Mouse (Mus musculus): ENCODE data around the gene Cryzl2.

Cryzl2 gene

DNA sequence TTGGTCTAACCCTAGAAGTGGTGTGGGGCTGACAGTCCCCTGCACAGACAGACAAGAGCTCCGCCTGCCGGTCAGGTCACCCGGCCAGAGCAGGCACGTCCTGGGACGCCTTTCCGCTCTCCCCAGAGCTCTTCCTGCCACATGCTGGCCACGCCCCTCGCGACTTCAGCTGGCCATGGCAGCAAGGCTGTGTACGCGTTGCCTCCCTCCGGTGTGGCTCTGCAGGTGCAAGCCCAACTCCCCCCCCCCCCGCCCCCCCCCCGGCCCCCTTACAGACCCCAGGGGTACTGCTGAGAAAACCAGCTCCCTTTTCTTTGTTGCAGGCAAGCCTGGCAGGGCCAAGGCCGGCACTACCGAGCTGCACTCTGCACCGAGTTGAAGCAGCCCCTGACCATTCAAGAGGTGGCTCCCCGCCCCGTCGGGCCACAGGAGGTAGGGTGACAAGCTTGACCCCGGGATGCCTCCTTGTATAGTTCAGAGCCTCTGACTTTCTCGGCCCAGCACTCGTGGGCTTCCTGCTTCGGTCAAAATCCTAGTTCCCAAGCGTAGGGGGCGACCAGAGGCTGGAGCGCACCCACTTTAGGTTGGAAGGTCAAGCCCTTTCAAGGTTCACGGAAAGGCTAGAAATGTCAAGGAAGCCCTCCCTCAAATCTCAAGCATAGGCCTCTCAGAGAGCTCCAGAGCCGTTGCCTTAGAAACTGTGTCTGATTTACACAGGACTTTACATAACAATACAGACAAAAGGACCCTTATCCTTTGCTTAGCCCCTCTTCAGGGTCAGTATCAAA, at the start of gene Cryzl2:
Cryzl2 (plus strand) TSS at position 157 of the 788 bp plus-strand sequence.
- DNase-seq (ENCODE audit: low read depth, low spot score) = peak; percentile 45

DNA sequence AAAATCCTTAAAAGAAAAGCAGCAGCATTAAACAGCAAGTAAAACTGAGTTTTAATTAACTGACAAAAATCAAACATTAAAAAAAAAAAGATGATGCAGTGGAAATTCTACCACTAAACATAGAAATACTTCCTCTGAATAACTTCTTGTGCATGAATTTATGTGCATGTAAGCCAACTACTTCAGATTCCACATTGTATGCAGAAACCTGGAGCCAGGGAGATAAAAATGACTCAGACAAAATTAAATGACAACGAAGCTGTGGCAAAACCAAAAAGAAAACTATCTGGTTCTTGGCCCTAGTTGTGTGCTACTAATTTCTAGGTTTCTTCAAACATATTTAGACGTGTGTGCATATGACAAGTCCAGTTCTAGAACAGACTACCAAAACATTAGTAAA, 48.7 kb upstream of the Cryzl2 start:
- DNase-seq (ENCODE audit: low read depth, low spot score) = no peak

DNA sequence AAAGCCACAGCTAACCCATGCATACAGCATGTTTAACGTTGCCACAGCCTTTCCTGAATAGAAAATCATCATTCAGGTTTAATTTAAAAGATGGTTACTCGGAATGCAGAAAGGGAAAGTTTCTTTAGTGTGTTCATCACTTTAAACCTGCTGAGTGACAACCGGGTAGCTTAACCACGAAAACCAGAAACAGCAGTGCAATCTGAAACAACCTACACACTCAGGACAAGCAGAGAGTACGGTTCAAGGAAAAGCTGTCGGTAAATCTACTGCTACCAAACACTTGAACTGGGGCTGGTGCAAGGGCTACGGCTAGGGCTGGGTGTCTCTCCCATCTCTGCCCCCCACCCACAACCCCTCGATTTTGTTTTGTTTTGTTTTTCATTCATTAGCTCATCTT, 47.4 kb upstream of the Cryzl2 start:
- DNase-seq (ENCODE audit: low read depth, low spot score) = peak; percentile 15

GRCm38 (mm10) chr1:157411341-157411710, 47.1 kb upstream of the Cryzl2 start:
- peak; percentile 9 for DNase-seq (ENCODE audit: low read depth, low spot score)

- DNase-seq (ENCODE audit: low read depth, low spot score) = peak; percentile 39
These were observed 46.5 kb upstream of the Cryzl2 start for GRCm38 (mm10) chr1:157411711-157412380.

GRCm38 (mm10) chr1:157412454-157413369, 45.7 kb upstream of the Cryzl2 start, which contains the start of gene Rasal2:
TSS of gene Rasal2 (minus strand) at chr1:157412595.
- DNase-seq (ENCODE audit: low read depth, low spot score) = peak; percentile 93

DNA sequence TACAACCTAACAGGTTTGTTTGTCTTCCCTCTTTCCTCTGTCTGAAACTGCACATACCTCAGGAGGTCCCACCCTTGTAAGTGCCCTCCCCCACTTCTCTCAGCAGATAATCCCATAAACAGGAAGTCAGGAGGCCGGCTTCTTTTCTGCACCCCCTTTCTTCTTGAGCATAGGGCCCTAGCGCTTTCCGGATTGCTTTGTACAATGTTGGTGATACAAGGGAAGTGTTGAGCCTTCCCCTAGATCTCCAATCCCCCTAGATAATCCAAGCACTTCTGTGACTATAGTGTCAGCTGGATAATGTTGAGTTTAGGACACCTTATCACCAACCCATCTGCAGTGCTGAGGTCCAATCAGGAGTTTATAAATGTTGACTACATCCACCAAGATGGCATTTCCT, 42.6 kb upstream of the Cryzl2 start:
- no peak for DNase-seq (ENCODE audit: low read depth, low spot score)

DNA sequence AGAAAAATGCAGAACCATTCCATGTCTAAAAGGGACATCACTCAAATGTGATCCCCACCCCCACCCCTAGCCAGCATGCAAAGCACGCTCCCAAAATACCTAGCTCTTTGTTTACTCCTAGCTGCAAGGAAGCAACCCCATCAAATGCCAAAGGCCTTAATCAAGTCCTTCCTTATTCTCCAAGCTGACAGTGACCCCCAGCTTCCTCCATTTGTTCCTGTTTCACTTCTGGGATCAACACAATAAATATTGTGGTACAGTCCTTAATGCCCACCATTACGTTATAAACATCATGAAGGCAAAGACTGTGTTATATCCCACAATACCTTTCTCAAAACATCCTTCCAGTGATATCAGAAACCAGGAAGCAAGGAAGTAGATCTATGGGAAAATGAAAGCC, 41.7 kb upstream of the Cryzl2 start:
- DNase-seq (ENCODE audit: low read depth, low spot score) = no peak

DNA sequence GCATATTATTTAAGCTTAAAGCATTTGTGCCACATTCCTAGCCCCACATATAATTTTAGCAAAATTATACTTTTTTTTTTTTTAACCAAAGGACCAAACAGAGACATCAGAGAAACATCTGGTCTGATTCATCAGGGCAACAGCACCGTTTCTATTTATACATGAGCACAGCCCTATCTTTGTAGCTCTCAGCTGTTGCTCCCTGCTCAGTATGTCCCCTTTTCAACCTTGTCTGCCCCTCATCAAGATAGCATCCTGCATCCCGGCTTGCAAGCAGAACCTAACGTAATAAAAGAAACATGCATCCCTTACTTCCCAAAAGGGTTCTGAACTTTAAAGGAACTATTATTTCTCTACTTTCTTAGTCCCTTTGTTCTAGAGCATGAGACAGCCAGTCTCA, 41.0 kb upstream of the Cryzl2 start:
- DNase-seq (ENCODE audit: low read depth, low spot score) = no peak

GRCm38 (mm10) chr1:157417861-157418260, 40.5 kb upstream of the Cryzl2 start:
- no peak for DNase-seq (ENCODE audit: low read depth, low spot score)

DNA sequence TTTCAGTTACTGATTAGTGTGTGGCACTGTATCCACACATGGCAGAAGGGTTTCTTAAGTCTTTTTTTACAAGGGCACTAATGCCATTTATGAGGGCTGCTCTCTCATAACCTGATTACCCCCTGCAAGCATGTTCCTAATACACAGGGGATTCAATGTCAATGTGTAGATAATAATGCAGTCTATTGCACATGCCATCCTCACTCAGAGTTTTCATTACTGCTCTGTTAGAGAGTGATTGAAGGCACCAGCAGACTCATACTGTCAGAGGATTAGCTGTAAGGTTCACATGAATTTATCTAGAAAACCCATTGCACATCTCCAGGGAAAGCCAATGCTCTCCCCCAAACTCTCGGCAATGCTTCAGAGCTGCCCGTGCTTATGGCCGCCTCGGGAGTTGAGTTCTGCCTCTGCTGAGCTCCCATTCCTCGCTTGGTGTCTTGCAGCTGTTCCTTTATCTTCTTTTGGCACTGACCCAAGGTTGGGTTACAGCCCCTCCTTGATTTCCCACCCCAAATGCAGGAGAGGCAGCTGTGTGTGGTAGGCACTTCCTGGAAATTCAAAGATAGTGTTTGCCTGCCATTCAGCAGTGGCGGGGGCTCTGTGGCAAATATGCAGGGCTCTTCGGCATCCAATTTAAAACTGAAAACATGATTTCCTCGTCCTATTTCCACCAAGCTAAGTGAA, 32.5 kb upstream of the Cryzl2 start:
- DNase-seq (ENCODE audit: low read depth, low spot score) = no peak

DNA sequence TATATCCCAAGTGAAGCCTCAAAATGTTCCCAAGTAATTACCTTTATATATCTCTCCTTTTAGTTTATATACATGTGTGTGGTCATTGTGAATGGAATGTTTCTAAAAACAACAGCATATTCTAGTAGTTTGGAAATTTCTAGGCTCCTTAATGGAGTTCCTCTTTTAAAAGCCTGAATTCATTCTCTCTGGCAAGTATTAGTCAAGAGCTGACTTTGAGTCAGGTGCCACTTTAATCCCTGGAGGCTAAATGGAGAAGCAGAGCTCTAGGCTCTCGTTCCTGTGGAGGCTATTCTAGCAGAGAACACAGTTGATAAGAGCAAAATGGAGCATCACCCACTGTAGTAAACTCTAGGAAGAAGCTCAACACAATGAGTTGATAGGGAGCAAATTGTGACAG, 31.4 kb upstream of the Cryzl2 start:
- DNase-seq (ENCODE audit: low read depth, low spot score) = no peak

DNA sequence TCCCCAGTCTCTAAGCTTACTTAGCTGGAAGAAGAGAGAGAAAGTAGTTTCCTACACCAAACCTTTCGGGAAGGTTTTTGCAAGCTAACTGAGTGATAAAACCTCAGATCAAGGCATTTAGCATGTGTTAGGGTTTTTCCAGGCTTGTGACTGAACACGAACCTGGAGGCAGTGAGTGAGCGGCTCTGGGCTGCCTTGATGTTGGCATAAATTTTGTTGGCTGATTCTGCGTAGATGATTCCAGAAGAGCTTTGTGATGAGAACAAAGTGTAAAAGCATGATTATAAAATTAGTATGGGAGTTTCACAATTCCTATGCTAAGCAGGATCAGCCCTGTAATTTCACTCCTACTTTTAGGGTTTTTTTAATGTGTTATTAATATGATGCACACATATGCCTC, 30.8 kb upstream of the Cryzl2 start:
- no peak for DNase-seq (ENCODE audit: low read depth, low spot score)

DNA sequence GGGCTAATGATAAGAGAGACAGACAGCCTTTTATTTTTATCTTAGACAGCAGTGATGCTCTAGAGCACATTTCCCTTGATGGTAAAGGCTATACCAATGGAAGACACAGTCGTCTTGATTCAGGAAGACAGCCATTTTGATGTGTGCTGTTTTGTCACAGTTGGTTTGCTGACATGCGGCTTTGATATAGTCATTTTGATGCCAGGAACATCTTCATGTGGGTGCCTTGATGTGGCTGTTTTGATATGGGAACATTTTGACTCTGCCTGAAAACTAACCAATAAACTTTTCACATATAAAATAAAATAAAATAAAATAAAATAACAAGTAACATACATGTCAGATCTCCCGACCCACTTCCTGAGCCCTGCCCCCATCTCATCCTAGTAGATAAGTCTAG, 30.0 kb upstream of the Cryzl2 start:
- DNase-seq (ENCODE audit: low read depth, low spot score) = peak; percentile 38

DNA sequence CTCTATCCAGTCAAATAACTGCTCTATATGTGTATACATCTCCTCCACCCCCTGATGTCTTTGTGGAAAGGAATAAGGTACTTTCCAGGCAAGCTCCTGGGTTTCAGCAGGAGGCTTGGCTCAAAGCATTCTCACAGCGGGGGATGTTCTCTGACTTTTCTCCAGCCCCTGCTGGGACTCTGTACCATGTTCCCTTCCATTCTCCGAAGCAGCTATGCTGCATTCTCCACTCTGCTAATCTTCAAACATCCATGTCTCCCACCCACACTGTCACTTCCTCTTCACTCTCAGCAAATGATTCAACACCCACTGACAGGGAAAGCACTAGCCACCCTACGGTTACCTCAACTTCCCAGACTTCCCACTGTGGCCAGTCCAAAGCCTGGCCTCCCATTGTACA, 25.1 kb upstream of the Cryzl2 start:
- DNase-seq (ENCODE audit: low read depth, low spot score) = no peak

DNA sequence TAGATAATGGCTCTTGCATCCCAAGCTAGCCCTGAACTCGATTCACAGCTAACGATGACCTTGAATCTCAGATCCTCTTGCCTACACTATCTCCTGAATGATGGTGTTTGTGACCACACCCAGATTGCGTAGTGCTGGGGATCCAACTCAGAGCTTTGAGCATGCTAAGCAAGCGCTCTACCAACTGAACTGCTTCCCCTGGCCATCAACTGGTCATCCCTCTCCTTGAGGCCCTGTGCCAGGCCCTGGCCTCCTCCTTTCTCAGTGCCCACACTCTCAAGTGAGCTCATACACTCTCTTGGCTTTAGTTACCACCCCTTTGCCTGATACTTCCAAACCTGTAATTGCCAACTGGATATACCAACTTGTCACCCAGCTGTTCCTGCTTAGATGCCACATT, 24.0 kb upstream of the Cryzl2 start:
- DNase-seq (ENCODE audit: low read depth, low spot score) = no peak

DNA sequence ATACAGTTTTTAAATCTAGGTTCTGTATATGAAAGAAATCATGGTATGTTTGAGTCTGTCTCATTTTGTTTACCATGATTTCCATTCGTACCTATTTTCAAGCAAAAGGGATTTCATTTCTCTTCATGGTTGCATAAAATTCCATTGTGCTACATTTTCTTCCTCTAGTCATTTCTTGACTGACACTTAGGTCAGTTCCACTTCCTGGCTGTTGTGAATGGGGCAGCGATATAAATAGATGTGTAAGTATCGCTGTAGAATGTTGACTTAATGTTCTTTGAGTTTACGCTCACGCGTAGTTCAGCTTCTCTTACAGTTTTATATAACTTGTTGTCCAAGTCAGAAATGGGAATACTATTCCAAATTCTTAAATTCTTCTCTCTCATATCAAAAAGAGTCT, 22.5 kb upstream of the Cryzl2 start:
- no peak for DNase-seq (ENCODE audit: low read depth, low spot score)

DNA sequence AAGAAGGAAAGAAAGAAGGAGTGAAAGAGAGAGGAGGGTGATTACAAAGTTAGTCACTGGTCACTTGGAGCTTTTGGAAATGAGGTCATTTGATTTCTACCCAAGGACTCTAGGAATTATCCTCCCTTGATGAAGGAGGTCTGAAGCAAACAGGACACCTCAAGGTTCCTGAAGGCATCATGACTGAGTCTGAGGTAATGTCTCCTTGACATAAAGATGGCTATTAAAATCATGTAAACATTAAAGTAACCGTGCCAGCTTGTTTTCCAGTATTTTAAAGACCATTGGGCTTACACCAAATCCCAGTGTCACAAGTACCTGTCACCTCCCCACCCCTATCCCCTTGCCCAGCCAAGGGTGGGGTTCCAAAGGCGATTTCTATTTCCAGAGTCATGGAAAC, 20.1 kb upstream of the Cryzl2 start:
- DNase-seq (ENCODE audit: low read depth, low spot score) = no peak

GRCm38 (mm10) chr1:157439101-157439500, 19.3 kb upstream of the Cryzl2 start:
- no peak for DNase-seq (ENCODE audit: low read depth, low spot score)

DNA sequence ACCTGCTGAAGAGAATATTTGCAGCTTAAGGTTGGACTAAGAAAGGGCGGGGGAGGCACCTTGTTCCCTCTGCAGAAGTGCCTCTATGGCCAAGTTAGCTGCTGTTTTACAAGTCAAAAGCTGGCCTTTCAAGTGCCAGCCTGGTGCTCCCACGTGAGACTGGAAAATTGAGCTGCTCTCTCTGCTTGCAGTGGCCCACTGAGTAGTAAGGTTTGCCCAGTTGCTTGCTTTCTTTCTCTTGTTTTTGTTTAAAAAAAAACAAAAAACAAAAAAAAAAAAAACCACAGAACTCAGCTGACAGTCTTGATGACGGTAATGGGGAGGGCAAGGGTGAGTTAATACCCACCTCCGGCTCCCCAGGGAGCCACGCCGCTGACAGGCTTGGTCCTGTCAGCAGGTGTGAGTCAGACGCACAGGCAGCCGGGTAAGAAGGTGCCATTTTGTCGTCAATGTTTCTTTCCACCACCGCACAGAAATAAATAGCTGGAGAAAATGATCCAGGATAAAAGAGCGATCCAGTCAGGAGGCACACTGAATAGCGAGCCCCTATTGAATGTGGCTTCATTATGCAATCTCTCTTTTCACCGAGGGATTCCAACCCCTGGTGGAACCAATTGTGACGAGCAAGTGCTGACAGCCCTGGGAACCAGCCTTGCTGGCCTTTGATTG, 18.3 kb upstream of the Cryzl2 start:
- DNase-seq (ENCODE audit: low read depth, low spot score) = no peak

All from CD4-positive helper T cell, adult 2 months (primary cell).